Mouse (Mus musculus) c-Kit-negative CD71-positive TER-119-positive erythroid progenitor cells, embryonic 14.5 days (primary cell): ENCODE results near the gene Polr2g.
A peak's percentile ranks its signal among the peaks of the same experiment; 100 is the strongest.

ENCODE experiments used
- DNase-seq: peaks from one replicate; pipeline ENCODE4 v3.0.0-alpha.2; 2013; ENCODE audit warnings: low read depth, low spot score

Gene Polr2g

DNA sequence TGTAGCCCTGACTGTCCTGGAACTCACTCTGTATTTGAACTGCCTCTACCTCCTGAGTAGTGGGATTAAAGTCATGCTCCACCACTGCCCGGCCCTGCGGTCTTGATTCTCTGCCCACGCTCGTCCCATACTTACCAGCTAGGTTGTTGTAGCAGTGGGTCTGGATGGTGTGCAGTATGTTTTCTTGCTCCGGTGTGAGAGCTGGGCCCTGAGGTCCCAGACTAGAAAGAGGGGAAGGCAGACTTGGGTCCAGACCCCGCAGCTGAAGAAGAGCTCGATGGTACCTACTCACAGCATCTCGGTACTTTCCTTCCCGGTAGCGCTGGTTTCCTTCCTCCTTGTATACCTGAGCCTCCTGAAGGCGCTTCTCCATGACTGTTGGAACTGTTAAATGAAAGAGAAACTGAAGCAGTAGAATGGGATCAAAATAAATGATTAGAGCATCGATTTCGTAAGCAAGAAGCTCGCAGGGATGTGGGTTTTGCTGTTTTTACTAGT lies 20.0 kb upstream of the Polr2g start:
- no peak for DNase-seq

DNA sequence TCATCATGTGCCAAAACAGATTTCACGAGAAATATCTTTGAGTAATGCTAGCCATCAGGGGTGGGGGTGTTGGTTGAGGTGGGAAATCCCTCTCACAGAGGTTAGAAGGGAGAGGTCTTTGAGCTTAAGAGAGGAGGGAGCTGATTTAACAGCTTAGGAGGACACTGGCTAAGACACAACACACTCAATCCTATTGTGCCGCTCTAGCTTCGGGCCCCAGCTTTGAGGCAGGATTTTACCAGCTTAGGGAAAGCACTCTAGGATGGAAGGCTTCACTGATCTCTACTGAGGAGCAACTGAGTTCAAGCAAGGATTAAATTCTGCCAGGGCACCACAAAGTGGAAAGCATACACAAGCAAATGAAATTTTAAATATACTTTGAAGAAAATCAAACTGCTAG lies 18.6 kb upstream of the Polr2g start:
- DNase-seq: no peak

DNA sequence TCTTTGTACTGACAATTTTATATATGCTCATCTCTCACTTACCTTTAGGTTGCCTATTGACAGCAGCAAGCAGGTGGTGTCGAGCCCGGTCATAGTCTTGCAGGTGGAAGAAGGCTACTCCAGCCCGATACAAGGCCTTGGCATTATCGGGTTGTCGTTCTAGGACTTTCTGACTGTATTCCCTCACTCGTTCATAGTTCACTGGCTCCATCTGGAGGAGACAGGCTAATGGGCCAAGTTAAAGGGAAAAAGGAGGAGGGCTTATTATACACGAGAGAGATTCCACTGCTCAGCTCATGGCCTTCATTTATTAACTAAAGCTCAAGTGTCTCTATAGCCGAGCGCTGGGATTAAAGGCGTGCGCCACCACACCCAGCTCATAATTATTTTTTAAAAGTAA lies 17.4 kb upstream of the Polr2g start:
- no peak for DNase-seq

DNA sequence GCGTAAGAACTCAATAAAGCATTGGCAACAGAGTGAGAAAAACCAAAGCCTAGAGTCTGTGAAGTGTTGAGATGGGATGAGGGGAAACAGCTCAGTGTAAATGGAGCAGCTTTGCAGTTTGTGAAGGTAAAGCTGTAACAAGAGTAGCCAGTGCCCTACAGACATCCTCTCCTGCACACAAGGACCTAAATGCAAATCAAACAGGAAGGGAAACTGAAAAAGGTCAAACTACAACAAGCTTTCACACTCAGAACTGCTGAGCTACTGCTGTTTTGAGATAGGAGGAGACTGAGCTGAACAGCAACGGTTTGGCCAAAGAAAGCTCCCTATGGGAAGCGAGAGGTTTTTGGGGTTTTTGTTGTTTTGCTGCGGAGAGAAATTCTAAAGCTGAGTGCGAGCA lies 8.4 kb upstream of the Polr2g start:
- no peak for DNase-seq

DNA sequence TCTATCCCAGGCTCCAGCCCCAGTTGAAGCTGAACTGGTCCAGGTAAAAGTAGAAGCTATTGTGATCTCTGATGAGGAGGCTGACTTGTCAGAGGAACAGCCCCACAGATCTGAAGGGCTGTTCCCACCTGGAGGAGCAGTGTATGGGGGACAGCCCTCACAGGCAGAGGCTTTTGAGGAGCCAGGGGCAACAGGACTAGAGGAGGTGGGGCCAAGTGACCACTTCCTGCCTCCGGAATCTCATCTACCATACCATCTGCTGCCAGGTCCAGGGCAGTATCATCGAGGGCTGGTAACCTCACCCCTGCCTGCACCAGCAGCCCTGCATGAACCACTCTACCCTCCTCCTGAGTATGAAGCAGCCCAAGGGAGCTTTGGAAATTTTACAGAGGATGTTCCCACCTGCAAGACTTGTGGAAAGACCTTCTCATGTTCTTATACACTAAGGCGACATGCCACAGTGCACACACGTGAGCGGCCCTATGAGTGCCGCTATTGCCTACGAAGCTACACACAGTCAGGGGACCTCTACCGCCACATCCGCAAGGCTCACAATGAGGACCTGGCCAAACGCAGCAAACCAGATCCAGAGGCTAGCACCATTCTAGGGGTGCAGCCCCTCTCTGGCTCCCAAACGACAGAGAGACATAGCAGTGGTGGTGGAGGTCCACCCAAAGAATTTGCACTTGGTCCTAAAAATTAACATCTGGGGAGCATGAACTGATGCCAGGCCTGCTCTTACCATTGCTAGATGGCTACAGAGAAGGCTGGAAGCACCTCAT lies 5.7 kb upstream of the Polr2g start:
- DNase-seq: no peak

DNA sequence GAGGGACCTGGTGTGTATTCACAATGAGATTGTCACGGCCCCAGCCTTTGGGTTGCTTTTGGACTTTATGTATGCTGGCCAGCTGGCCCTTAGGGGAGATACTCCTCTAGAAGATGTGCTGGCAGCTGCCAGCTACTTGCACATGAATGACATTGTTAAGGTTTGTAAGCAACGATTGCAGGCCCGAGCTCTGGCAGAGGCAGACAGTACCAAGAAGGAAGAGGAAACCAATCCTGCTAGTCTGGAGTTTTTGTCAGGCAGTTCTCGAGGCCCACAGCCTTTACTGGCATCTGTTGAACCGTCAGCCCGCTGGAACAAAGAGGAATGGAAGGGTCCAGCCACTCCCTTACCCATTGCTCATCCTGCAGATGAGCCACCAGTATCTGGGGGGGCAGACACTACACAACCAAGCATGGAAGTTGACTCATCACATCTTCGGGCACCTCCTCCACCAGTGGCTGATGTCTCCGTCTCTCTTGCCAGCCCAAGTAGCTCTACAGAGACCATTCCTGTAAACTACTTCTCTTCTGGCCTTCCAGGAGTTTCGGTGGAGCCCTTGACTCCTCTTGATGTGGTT lies 4.9 kb upstream of the Polr2g start:
- no peak for DNase-seq

DNA sequence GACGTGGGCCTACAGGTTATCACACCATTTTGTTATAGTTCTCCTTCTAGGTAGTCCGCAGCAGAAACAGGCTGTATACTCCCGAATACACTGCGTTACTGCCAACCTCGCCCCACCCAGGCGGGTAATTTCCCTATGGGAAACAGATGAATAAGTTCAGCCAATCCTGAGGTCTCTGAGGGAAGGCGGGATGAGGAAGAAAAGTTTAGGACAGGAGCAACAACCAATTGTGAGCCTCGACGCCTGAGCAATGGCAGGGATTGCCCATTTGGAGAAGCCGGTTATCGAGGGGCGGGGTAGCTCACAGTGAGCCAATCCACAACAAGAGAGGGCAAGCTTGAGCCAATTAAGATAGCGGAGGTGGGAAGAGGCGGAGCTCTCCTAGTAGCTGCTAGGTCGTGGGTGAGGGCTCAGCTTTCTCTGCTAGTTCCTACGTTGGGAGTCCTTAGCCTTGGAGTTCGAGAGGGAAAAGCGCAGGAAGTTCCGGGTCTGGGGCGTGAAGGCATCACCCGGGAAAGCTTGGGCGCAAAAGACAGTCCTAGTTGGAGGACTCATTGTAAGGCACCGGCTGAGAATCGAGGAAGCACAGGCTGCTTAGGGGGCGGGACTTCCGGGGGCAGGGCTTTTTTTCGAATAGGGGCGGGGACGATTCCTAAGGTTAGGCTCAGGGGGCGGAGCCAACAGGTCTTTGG lies 3.9 kb upstream of the Polr2g start, which contains the start of gene Zbtb3:
TSS of gene Zbtb3 (plus strand) at position 426 of the 692 bp plus-strand sequence.
- DNase-seq: peak; percentile 97

DNA sequence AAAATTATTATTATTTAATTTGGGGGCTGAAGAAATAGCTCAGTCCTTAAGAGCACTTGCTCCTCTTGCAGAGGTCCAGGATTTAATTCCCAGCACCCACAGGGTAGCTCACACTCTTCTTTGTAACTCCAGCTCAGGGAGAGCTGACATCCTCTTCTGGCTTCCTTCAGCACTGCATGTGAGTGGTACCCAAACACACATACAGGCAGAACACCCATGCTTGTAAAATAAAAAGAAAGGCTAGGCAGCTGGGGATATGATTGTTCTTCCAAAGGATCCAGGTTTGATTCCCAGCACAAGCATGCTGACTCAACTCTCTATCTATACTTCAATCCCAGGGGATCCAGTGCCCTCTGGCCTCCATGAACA lies 554 bp upstream of the Polr2g start:
- DNase-seq: no peak

DNA sequence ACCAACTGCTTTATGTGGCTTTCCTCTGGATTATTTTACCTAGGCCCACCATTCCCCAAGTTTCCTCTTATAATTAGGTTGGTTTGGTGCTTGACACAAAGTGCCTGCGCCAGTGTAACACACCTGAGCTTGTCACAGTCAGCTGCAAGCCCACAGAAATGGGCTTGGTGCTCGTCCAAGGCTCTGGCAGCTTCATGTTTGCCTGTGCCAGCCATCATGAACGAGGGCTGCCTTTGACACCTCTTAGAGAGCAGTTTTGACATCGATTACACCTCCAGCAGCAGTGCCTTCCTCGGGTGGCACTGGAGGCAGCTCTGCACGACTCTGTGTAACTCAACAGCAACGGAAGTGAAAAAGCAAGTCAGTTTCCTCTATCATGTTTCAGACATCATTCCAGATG lies 8.2 kb downstream of the Polr2g start:
- no peak for DNase-seq

DNA sequence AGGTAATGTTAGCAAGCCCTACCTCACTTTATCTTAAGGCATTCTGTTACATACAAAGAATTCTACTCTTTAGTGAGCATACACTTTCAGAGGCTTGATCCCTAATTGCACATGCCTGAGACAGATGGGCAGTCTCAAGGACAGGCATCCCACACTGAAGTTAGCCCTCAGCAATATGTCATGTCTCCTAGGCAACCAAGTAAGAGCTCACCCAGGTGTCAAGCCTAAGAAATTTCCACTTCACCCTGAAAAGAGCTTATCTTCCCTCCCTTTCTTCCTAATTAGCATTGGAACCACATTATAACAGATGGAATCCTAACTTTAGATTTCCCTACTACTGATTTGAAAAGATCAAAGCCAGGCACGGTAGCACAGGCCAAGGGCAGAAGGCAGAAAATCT lies 9.2 kb downstream of the Polr2g start:
- DNase-seq: no peak

DNA sequence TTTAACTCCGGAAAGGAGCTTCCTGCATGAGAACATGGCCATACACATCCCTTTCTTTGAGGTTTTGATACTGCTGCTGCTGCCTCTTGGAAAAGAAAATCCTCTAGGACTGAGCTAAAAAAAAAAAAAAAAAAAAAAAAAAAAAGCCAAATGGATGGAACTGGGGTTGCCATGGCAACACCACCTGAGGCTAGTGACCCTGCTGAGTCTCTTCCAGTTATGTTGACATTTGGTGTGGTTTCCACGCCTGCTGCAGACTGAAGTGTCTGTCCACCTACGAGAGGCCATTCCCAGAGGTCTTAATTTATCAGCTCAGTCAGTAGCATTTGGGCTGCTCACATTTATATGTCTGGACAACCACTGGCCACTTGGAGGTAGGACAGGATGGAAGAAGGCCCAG lies 9.9 kb downstream of the Polr2g start:
- DNase-seq: no peak

DNA sequence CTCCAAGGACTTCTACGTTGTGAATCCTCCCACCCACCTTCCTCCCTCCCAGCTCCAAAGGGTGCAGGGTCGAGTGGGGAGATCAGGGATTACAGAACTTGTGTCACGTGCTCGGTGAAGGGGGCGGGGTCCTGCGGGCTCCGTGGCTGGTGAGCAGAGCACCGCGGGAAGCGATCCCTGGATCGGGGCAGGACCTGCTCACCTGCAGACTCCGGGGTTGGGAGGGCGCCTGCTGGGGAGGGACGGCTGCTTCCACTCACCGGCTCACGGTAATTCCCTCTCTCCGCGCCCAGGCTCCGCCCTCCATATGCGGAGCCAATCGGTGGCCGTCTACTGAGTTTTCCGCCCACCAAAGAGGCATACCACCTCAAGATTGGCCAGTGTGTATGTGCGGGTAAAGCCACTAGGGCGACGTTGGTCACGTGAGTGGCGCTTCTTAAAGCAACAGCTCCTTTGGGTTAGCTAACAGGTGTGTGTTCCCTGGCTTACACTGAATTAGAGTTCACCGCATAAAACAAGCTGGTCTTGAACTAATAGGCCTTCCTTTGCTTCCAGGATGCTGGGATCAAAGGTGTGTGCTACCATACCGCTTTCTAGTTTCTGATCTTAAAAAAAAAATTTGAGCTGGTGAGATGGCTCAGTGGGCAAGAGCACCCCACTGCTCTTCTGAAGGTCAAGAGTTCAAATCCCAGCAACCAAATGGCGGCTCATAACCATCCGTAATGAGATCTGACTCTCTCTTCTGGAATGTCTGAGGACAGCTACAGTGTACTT lies 12.2 kb downstream of the Polr2g start, which contains the start of gene Taf6l:
TSS of gene Taf6l (minus strand) at position 410 of the 774 bp plus-strand sequence.
- DNase-seq: peak; percentile 92

DNA sequence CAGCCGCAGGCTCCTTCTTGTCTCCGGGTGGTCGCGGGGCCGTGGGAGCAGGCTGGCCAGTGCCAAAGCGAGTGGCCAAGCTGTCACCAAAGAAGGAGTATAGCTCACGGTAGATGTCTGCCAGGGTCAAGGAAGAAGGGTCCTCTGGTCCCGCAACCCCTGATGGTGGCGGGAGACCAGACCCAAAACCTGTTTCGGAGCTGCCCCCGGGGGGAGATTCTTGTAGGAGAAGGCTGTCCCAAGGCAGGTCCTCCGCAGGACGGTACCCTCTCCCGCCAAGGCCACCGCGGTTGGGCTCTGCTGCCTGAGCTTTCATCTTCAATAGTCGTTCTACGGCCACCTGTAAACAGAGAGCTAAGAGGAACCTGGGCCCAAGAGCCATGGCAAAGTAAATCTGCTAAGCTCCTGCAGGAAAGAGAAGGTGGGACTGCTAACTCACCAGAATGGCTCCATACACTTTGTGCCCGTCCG lies 23.4 kb downstream of the Polr2g start:
- no peak for DNase-seq

DNA sequence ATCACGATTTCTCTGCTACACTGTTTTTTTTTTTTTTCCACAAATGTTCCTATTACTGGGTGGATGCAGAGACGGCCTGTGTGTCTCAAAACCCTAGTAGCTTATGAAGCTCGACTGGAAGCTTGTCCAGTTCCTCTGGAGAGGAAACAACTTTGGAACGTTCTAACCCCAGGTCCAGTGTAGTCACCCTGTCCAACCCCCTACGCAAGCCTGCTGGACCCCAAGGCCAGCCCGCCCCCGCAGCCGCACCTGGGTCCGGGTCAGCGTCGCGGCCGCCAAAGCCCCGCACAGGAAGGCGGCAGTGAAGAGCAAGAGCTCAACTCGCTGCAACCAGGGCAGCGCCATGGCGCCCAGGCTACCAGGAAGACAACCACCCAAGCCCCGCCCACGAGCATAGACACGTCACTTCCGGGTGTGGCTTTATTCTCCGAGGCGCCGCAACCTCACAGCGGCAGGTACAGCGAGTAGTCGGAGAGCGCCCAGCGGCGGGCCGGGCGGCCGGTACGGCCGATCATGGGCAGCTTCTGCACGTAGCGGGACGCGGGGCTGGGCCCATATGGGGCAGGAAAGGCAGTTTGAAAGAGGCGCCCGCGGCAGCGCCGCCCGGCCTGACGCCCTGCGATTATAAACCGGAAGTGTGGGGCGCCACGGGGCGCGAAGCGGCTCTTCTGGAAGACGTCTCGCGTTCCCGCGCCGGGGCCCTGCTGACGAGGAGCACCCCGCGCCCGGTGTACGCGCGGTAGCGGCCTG lies 24.1 kb downstream of the Polr2g start, which contains the start of gene Tmem179b:
TSS of gene Tmem179b (minus strand) at position 382 of the 750 bp plus-strand sequence.
- peak; percentile 96 for DNase-seq

DNA sequence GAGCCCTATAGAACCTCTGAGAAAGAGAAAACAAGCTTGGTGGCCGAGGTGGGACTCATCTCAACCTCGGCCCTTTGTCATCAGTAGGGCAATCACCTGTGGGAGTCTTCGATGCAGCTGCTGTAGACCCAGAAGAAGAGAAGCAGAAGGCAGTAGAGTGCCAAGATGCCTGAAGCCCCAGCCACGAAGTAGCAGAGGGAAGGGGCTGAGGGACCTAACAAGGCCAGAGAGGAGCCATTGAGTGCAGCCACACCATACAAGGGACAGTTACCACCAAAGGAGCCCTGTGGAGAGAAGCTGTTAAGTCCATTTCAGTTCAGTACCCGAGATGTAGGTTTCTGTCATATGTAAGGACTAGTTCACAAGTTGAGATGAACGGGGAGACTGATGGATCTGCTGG lies 25.0 kb downstream of the Polr2g start:
- no peak for DNase-seq

DNA sequence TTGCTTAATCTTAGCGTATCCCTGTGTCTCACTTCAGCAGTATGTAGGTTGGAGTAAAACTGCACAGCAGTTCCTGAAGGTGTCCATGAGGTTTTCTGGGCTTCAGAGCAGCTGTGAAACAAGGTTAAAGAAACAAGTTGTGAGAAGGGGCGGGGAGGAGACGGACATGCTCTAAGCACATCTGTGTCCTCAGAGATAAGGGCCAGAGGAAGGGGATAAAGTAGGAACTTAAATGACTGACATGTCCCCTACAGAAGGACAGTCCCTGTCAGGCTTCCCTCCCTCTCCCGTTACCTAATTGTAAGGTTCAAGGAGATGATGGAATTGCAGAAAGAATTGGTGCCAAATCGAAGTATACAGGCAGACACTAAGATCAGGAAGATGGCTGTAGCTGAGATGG lies 25.4 kb downstream of the Polr2g start:
- no peak for DNase-seq

DNA sequence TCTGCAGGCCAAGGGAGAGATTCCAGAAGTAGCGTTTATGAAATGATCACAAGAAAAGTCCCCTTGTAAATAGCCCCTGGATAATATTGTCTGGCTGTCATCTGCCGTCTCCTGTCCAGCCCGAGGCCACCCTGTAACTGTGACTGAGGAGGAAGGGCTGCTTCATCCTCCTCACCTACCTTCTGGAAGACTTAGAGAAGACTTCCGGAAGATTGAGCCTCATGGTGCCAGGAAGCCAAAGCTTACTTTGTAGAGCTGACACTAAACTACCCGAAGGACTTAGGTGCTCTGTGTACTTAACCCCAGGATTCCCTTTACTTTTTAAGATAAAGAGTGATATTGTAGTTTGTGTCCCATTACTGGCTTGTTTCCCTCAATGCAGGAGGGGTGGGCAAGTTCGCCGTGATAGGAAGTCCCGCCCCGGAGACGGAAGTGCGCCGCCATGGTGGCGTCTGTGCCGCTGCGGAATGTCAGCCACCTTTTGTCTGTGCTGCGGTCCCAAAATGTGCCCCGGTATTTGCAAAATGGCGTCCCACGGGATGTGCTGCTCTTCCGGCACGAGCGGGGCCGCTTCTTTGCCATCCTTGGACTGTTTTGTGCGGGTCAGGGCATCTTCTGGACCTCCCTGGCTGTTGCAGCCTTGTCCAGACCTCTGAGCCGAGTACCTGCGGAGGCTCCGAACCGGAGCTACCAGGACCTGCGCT lies 27.7 kb downstream of the Polr2g start, which contains the start of gene Tmem223:
TSS of gene Tmem223 (plus strand) at position 430 of the 704 bp plus-strand sequence.
- DNase-seq: no peak

DNA sequence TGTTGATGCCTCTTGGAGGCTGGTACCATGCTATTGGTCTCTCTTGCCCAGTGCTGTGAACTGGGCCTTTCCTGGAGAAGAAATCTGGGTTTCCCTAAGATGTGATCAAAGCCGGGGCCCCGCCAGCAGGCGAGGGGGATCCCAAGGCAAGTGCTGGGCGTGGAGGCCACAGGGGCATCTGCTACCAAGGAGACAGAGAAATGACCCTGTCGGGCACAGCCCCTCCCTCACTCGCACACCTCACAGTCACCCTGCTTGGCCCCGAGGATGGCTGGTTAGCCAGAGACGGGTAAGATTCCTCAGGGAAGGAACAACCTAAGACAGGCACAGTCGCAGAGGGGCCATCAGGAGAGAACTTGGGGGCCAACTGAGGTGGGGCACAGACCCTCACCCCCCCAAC lies 32.8 kb downstream of the Polr2g start:
- no peak for DNase-seq

DNA sequence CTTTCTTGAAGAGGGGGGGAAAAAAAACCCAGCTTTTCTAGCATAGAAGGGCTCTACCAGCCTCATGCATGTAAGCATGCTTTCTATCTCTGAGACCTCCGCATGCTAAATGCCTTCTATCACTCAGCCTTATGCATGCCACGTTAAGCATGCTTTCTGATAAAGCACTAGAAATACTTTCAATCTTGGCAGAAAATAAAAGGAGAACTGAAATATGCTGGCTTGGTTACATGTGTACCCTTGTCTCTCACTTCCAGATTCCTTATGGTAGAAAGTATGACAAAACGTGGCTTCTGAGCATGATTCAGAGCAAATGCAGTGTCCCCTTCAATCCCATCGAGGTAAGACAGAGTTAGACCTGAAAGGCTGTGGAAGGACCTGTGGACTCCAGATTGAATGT lies 35.1 kb downstream of the Polr2g start:
- DNase-seq: no peak

DNA sequence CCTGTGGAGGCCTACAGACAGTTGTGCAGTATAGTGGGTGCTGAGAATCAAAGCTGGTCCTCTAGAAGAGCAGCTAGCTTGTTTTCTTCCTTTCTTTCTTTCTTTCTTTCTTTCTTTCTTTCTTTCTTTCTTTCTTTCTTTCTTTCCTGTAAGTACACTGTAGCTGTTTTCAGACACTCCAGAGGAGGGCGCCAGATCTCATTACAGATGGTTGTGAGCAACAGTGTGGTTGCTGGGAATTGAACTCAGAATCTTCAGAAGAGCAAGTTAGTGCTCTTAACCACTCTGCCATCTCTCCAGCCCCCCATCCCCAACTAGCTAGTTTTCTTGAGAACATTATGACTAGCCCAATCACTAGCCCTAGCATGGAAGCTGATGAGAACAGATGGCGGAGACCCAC lies 37.6 kb downstream of the Polr2g start:
- no peak for DNase-seq
